Mouse (Mus musculus): ENCODE measurements around the gene Dock9.

The Dock9 gene

GRCm38 (mm10) chr14:121527201-121527600 is 270.4 kb downstream of the Dock9 start:
- no peak for DNase-seq (ENCODE audit: low read depth, low spot score)

GRCm38 (mm10) chr14:121521709-121522108 is 275.9 kb downstream of the Dock9 start:
- DNase-seq (ENCODE audit: low read depth, low spot score), result no peak

GRCm38 (mm10) chr14:121516881-121517280 is 280.8 kb downstream of the Dock9 start:
- no peak for DNase-seq (ENCODE audit: low read depth, low spot score)

DNA sequence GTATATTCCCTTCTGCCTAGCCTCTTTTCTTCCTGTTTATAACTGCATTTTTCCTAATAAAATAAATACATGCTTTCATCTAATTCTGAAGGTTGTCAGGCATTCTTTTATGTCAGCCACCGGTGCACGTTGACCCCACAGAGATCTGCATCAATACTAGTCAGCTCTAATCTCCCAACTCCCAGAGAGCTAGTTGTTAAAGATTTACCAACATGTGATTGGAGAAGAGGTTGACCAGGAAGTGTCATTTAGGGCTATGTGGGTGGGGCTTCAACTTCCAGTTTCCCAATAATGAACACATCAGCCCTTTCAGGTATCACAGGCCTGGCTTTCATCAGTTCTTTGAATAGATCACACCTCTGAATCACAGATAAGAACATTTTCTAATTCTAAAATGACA is 288.7 kb downstream of the Dock9 start:
- DNase-seq (ENCODE audit: low read depth, low spot score), result no peak

- DNase-seq (ENCODE audit: low read depth, low spot score), result peak; percentile 96
Measured at GRCm38 (mm10) chr14:121506336-121506735, 291.3 kb downstream of the Dock9 start.

DNA sequence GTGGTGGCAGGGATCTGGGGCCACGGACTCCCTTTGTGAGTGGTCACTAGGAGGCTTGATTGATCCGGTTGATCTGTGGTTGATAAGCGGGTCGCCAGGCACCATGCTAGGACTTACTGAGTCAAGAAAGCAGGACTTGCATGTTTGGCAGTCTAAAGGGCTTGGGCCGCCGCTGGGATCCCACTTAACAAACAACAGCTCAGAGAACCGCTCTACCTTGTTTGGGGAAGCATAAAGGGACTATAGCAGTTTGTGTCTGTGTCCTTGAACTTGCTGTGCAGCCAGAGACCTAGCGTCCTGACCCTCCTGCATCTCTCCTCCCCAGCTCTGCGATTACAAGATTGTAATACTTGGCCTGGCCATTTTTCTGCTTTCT is 292.2 kb downstream of the Dock9 start:
- no peak for DNase-seq (ENCODE audit: low read depth, low spot score)

DNA sequence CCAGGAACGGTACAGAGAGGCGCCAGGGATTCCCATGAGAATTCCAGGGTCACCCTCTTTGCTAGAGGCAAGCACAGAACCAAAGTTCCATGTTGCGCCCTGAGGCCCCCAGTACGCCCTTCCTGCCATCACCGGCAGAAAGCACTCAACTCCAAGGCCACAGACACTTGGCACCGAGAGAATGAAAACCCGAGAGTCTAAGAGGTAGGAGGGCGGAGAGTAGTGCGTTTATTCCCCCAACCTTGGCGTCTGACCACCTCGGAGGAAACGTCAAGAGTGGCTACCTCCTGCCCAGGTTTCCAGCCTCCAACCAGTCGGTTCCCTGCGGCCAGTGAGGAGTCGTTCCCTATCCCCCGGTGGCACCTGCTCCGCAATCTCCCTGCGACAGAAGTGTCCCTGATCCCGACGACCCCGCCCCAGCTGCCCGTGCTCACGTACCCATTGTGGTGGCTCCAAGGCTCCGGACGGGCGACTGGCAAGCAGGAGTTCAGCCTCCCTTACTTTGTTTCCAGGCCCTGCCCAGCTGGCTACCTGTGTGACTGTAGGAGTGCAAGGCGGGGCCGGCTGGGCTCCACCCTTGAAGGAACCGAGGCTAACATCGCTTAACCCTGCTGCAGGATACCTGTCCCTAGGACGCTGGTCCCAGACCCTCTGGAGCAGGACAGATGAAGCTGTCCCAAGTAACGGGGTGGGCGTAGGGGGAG is 292.7 kb downstream of the Dock9 start, which contains the start of gene Slc15a1:
TSS of gene Slc15a1 (minus strand) at position 472 of the 704 bp plus-strand sequence.
- DNase-seq (ENCODE audit: low read depth, low spot score), result no peak

DNA sequence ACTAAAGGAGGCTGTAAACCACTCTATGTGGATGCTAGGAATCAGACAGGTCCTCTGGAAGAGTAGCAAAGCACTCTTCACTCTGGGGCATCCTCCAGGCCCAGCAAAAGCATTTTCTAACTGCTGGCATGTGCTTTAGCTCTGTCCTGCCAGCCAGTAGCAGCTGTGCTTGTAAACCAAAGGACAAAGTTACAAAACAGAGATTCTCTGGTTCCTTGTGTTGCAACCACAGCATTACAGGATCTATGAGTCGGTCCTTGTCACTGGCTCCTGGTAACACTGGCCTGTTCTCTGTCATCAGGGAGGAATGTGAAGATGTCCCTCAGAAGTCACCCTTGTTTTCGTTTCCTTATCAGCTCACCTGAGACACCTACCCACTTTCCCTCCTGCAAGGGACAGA is 297.1 kb downstream of the Dock9 start:
- no peak for DNase-seq (ENCODE audit: low read depth, low spot score)

GRCm38 (mm10) chr14:121499769-121500168 is 297.9 kb downstream of the Dock9 start:
- DNase-seq (ENCODE audit: low read depth, low spot score), result no peak

- no peak for DNase-seq (ENCODE audit: low read depth, low spot score)
Measured at GRCm38 (mm10) chr14:121497800-121498199, 299.8 kb downstream of the Dock9 start.

GRCm38 (mm10) chr14:121495741-121496140 is 301.9 kb downstream of the Dock9 start:
- DNase-seq (ENCODE audit: low read depth, low spot score), result no peak

GRCm38 (mm10) chr14:121495120-121495519 is 302.5 kb downstream of the Dock9 start:
- DNase-seq (ENCODE audit: low read depth, low spot score), result no peak

DNA sequence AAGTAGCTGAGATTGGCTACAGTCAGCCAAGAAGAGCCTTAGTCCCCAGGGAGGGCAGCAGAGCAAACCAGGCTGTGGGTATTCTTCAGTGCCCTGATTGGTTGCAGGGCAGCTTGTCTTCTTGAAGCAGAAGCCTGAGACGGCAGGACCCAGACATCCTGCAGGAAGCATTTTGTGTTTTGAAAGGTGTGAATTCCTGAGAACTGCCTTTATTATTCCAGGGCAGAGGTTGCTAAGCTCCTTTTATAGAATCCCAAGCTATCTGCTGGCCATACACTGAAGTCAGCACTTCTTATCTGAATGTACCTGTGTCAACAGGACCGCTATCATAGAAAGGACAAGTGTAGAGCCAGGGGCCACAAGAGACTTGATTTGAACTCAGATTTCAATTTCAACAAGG is 303.4 kb downstream of the Dock9 start:
- no peak for DNase-seq (ENCODE audit: low read depth, low spot score)

DNA sequence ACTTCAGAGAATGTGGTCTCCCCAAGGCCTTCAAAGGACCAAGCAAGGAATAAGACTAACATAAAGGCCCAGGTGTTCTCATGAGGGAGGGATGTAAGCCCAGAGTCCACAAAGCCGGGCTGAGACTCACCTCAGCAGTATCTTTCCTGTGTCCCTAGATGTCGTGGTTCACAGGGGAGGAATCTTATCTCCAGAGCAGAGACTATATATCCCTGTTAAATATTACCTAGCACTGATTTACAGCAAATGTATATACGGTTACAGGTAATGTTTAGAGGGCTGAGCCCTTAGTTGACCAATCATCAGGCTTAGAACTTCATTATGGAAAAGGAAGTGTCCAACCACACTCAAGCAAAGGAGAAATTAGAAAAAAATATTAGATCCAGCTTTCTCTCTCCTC is 303.9 kb downstream of the Dock9 start:
- no peak for DNase-seq (ENCODE audit: low read depth, low spot score)

DNA sequence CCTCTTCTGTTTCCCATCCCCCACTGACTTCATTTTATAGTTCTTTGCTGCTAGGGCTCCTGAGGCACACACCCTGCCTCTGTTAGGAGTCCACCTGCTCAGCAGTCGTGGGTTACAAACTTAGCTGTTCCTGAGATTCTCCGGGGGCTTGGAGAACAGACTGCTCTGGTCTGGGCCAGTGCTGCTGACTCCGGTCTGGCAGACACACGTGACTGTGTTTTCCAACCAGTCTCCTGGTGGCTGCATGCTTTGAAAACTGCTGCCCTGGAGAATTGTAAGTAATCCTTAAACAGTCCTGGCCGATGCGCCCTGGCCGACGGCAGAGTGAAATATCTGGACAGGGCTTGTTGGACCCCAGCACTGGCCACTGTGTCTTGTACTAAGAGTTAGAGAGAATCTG is 305.3 kb downstream of the Dock9 start:
- no peak for DNase-seq (ENCODE audit: low read depth, low spot score)
